Mouse (Mus musculus) cerebellum, adult 9-11 months (tissue): ENCODE measurements around the gene Olfr566.

ENCODE experiments used
- DNase-seq: peaks from one replicate; pipeline ENCODE4 v3.0.0; 2022

Olfr566 gene

GRCm38 (mm10) chr7:102858665-102859064 is at the start of gene Olfr566:
Olfr566 (minus strand) TSS chr7:102858765.
- DNase-seq = no peak

- no peak for DNase-seq
Observed at GRCm38 (mm10) chr7:102890782-102891181, 32.2 kb upstream of the Olfr566 start, which contains the start of gene Olfr569. Olfr569 (minus strand) TSS chr7:102890882.

- DNase-seq = no peak
Observed at GRCm38 (mm10) chr7:102876822-102877221, 18.3 kb upstream of the Olfr566 start, which contains the start of gene Olfr568. Olfr568 (plus strand) TSS chr7:102877122.

- no peak for DNase-seq
Observed at GRCm38 (mm10) chr7:102855807-102856206, 2.8 kb downstream of the Olfr566 start.
